Mouse (Mus musculus): ENCODE results near the gene 9230112D13Rik.

DNA sequence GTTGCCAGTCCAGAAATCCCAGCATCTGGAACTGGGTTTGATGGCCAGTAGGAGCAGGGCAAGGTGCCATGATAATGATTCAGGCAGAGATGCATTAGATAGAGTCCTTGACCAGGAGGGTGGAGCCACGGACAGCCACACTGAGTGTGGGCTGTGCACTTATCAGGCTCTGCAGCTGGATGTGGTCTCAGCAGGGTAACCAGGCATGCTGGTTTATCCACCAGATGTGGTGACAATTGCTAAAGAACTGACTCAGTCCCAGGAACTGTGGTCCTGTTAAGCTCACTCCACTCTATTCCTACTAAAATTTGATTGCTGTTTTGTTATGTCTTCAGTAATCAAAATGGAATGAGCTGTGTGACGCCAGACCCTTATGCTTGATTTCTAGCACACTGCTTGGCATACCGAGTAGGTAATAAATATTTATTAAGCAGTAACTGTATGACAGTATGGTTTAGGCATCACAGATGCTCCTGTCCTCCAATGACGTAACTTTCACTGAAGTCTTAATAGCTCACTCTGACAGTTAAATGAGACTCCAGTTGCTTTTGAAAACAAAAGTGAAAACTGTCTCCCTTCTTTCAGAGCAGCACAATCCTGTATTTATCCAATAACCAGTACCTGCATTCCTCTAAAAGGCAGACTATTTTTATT, 14.3 kb downstream of the 9230112D13Rik start:
- TF ChIP-seq CTCF (IDR thresholded peaks at IDR 0.05; ENCODE audit: extremely low read depth, insufficient read depth, low read length) = no peak
- TF ChIP-seq POLR2A (IDR thresholded peaks at IDR 0.05; ENCODE audit: extremely low read depth, insufficient read depth, low read length) = no peak
